Mouse (Mus musculus): ENCODE measurements around the gene Zmiz1.

GRCm38 (mm10) chr14:25562909-25563308, 103.9 kb downstream of the Zmiz1 start:
- TF ChIP-seq CTCF (IDR thresholded peaks at IDR 0.05; ENCODE audit: low read depth): no peak
- TF ChIP-seq EP300 (IDR thresholded peaks at IDR 0.05; ENCODE audit: low read depth): no peak
